Mouse (Mus musculus) ES-E14 (cell line): ENCODE data around the gene Pcmt1. TPM values are rescaled to one million over a fixed set of nuclear protein-coding genes. Genes with fewer than 3 reads are reported as not detected.

ENCODE experiments used
- DNase-seq: peaks from one replicate; pipeline ENCODE4 v3.0.0-alpha.2; 2013; ENCODE audit warnings: low read depth, low spot score
- H3K27ac ChIP-seq: 2 replicates; pipeline ENCODE4 v1.5.1; 2012; ENCODE audit warnings: low read depth, mild to moderate bottlenecking, low read length, moderate library complexity, mixed read lengths; ENCODE audit not compliant: poor library complexity, insufficient read depth, severe bottlenecking
- H3K36me3 ChIP-seq: 2 replicates; pipeline ENCODE4 v1.6.1; 2012; ENCODE audit warnings: mild to moderate bottlenecking, low read length, moderate library complexity, mixed read lengths; ENCODE audit not compliant: control insufficient read depth, poor library complexity, insufficient read depth, severe bottlenecking
- H3K4me1 ChIP-seq, 2 experiments: fragments of 150-350 bp in 1 of 2; sonication (generic) in 1 of 2; 2 replicates each; pipeline ENCODE4 v1.6.1; 2012; ENCODE audit warnings: low read length in 2 of 2, mild to moderate bottlenecking in 1 of 2, mixed read lengths in 1 of 2; ENCODE audit not compliant: control insufficient read depth in 2 of 2, insufficient read depth in 2 of 2, poor library complexity in 1 of 2
- H3K4me3 ChIP-seq, 2 experiments: fragments of 150-350 bp in 1 of 2; sonication (generic) in 1 of 2; 2 replicates each; pipeline ENCODE4 v1.5.1; 2012; ENCODE audit warnings: low read length in 2 of 2, low read depth in 1 of 2, mild to moderate bottlenecking in 1 of 2, mixed read lengths in 1 of 2; ENCODE audit not compliant: insufficient read depth in 1 of 2, poor library complexity in 1 of 2, severe bottlenecking in 1 of 2
- H3K9ac ChIP-seq: 2 replicates; pipeline ENCODE4 v1.6.1; 2012; ENCODE audit warnings: low read depth, mild to moderate bottlenecking, low read length, mixed read lengths; ENCODE audit not compliant: poor library complexity, insufficient read depth, severe bottlenecking
- H3K9me3 ChIP-seq: fragments of 150-350 bp; sonication (generic); 2 replicates; pipeline ENCODE4 v1.6.1; 2012; ENCODE audit warnings: low read depth, mild to moderate bottlenecking, low read length; ENCODE audit not compliant: control insufficient read depth, insufficient read depth
- CHD2 ChIP-seq: IDR thresholded peaks from 2 replicates; pipeline ENCODE4 v1.6.1; 2014; ENCODE audit warnings: mild to moderate bottlenecking, low read depth, low read length, inconsistent platforms
- HCFC1 ChIP-seq: IDR thresholded peaks from 2 replicates; pipeline ENCODE4 v1.6.1; 2012; ENCODE audit warnings: low read length, inconsistent platforms, borderline replicate concordance; ENCODE audit not compliant: insufficient read depth
- MAFK ChIP-seq: IDR thresholded peaks from 2 replicates; pipeline ENCODE4 v1.6.1; 2014; ENCODE audit warnings: mild to moderate bottlenecking, low read depth, low read length, inconsistent platforms; ENCODE audit not compliant: insufficient read depth
- ZC3H11A ChIP-seq: IDR thresholded peaks from 2 replicates; pipeline ENCODE4 v1.6.1; 2012; ENCODE audit warnings: low read depth, mild to moderate bottlenecking, inconsistent platforms, low read length, borderline replicate concordance
- ZNF384 ChIP-seq: IDR thresholded peaks from 2 replicates; pipeline ENCODE4 v1.6.1; 2012; ENCODE audit warnings: low read depth, low read length, inconsistent platforms
- in situ Hi-C, 2 experiments: fragments of 600-800 bp; cut with MboI; formaldehyde crosslinking; loops; one replicate each; pipeline ENCODE4 v1.15.1; 2025; ENCODE audit warnings: low sequenced_read_pairs in 2 of 2, inconsistent platforms in 1 of 2; ENCODE audit not compliant: unreplicated experiment in 2 of 2
- total RNA-seq: library from RNA; depleted of rRNA; stranded (reverse); fragments of 300-350 nt; gene quantifications from 2 replicates; pipeline ENCODE4 v1.2.3, GENCODE M21; 2012

The Pcmt1 gene
- total RNA-seq, 1 experiment: 118 TPM

- TF ChIP-seq ZNF384 (no peak), HCFC1 (no peak), MAFK (no peak), ZC3H11A (no peak), CHD2 (no peak)
- Histone ChIP-seq H3K4me3 (peak overlapping the region; percentile 90 to 99), H3K27ac (no peak overlapping the region), H3K36me3 (no peaks in the 10 kb centered on the region), H3K4me1 (peaks cover 0 to 5% of the 10 kb centered on the region in 2 experiments; a peak in 1 of 4 replicates), H3K9ac (peak overlapping the region; percentile 75), H3K9me3 (no peaks in the 10 kb centered on the region)
- DNase-seq: no peak
- in situ Hi-C loops: no loop called here
Measured at GRCm38 (mm10) chr10:7590792-7591191, 90.1 kb downstream of the Pcmt1 start.

DNA sequence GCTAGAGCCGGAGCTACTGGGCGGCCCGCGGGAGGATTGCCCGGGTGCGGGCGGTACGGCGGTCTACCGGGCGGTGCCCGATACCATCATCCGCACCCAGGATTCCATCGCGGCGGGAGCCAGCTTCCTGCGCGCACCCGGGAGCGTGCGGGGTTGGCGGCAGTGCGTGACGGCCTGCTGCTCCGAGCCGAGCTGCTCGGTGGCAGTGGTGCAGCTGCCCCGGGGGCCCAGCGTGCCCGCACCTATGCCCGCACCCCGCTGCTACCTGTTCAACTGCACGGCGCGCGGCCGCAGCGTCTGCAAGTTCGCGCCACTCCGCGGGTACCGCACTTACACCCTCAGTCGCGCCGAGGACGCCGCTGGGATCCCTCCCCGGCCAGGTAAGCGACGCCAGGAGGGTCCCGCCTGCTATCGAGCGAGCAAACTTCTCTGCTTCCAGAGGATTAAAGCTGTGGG, 90.7 kb downstream of the Pcmt1 start:
- DNase-seq: no peak
- Histone ChIP-seq H3K9me3 (no peaks in the 10 kb centered on the region), H3K27ac (no peak overlapping the region), H3K9ac (peak overlapping the region; percentile 75), H3K36me3 (no peaks in the 10 kb centered on the region), H3K4me1 (peaks cover 0 to 5% of the 10 kb centered on the region in 2 experiments; a peak in 1 of 4 replicates), H3K4me3 (peak overlapping the region; percentile 90 to 99)
- TF ChIP-seq HCFC1: 0 out of 2 replicates have a peak, but pooled peaks have one; percentile 33
- no peak for TF ChIP-seq CHD2
- in situ Hi-C loops: no loop called here

DNA sequence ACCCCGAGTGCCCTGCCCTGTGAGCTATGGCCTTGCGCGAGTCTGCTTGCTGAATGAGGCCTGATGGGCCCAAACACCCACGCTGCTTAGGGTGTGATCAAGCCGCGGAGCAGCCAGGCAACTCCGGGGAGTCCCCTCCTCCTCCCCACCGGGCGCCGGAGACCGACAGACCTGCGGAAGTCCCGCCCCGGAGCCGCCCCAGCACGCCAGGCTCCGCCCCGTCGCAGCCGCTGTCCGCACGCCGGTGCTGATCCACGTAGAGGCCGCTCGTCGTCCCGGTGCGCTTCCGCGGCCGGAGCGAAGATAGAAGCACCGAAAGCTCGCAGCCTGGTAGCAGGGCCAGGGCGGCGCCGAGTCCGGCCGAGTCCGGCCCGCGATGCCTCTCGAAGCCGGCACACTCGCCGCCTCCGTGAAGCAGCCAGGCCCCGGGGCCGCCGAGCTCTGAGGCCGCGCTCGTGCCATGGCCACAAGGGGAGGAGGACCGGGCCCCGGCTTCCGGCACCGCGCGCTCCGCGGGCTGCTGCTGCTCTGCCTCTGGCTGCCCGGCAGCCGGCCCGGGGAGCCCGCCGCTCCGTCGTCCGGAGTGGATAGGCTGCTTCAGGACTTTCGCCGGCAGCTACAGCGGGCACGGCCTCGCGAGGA, 91.2 kb downstream of the Pcmt1 start, which contains the start of gene Lrp11:
Gene Lrp11 (plus strand): TSS at position 209 of the 642 bp plus-strand sequence.
- Histone ChIP-seq H3K4me3 (peak within 1 kb of the TSS; percentile 90 to 99), H3K4me1 (peaks cover 0 to 5% of the 10 kb centered on the region in 2 experiments; a peak in 1 of 4 replicates), H3K9ac (peak within 1 kb of the TSS; percentile 86), H3K36me3 (no peaks in the 10 kb centered on the region), H3K9me3 (no peaks in the 10 kb centered on the region), H3K27ac (no peak within 1 kb of the TSS)
- TF ChIP-seq HCFC1: no peak
- TF ChIP-seq ZNF384: 0 out of 2 replicates have a peak, but pooled peaks have one; percentile 10
- in situ Hi-C loops: no loop called here
- DNase-seq: no peak

DNA sequence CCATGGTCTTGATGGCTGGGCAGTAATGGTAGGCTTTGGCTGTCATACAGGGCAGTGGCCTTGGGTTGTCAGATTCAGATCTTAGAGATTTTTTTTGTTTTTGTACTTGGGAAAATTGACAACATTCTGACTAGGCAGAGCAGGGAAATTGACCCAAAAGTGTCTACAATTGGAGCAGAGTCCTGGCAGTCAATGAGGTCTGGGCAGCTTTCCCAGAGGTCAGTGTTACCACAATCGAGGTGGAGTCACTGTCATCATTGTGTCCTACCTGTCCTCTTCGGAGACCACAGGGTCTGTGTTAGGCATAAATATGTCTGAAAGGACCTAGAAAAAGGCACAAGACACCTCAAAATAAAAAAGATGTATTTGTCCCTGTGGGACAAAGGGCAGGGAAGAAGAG, 94.2 kb downstream of the Pcmt1 start:
- Histone ChIP-seq H3K4me1 (peaks cover 3 to 5% of the 10 kb centered on the region in 2 experiments; a peak in 2 of 4 replicates), H3K9me3 (no peaks in the 10 kb centered on the region), H3K36me3 (no peaks in the 10 kb centered on the region), H3K4me3 (no peak overlapping the region), H3K9ac (no peak overlapping the region), H3K27ac (no peak overlapping the region)
- no peak for DNase-seq
- in situ Hi-C loops: no loop called here
- TF ChIP-seq CHD2 (no peak), HCFC1 (no peak), MAFK (no peak), ZNF384 (no peak), ZC3H11A (no peak)
